Mouse (Mus musculus) regulatory T cell (primary cell): ENCODE results near the gene Mr1.

Source experiments
- in situ Hi-C: fragments of 300-600 bp; cut with MboI, MseI; formaldehyde crosslinking; loops from one replicate; pipeline ENCODE4 v1.15.1; 2025; ENCODE audit warnings: high pct_unique_total_duplicates

Gene Mr1

DNA sequence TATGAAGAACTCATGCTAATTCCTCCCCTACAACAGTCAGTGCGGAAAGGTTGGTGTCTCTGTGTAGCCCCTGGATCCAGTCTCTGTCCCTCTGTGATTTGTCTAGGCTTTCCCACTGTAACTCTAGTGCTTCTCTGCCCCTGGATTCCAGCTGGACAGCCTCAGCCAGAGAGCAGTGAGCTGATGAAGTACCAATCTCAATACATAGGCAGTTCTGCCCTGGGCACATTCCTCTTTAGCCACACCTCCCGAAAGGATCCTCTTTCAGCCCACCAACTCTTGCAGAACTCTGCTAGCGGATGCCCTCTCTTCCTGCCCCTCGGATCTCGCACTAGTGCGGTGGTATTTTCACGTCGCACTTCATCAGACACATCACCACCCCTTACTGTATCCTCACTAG is 11.7 kb downstream of the Mr1 start:
- in situ Hi-C loops: loop anchor here (5.0 to 25.0 kb wide), 2 partner anchors 82 to 1223 kb away; partner anchors contain the start of gene Teddm2

DNA sequence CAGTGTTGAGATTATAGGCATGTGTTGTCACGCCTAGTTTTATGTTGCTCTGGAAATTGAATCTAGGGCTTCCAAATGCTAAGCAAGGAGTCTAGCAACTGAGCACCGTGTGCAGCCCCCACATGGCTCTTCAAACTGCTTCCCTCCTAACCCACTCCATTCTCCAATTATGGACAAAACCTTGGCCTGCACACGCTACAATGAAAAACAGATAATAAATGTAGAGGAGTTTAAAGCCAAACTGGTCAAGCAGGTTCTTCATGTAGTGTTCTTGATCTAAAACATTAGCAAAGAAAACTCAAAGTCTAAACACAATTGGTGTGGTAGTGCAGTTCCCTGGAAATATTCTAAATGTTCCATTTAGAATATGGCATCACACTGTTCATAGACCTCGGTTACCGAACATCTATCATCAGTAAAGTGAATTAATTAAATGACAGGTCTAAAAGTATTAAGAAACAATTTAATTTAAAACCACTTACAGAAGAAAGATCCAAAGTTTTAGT is 19.1 kb downstream of the Mr1 start:
- in situ Hi-C loops: loop anchor here (25.0 kb wide), 1 partner anchor 1215 kb away; the partner anchor contains the start of gene Teddm2

DNA sequence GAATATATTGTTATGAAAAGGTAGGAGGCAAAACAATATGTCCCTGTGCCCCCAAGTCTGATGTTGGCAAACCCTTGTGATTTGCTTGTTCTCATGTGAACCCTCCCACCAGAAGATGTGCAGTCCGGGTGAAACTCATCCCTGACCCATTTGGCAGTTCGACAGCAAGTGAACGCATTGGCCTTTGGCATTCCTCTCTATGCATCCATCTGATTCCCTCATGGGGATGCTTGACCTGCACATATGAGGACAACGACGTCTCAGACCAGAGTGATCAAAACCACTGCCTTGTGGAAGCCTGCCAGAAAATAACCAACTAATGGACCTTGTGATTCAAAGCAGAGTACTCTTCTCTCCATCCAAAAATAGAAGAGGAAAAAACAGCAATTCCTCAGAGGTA is 19.9 kb downstream of the Mr1 start:
- in situ Hi-C loops: loop anchor here (25.0 kb wide), 1 partner anchor 1214 kb away; the partner anchor contains the start of gene Teddm2

DNA sequence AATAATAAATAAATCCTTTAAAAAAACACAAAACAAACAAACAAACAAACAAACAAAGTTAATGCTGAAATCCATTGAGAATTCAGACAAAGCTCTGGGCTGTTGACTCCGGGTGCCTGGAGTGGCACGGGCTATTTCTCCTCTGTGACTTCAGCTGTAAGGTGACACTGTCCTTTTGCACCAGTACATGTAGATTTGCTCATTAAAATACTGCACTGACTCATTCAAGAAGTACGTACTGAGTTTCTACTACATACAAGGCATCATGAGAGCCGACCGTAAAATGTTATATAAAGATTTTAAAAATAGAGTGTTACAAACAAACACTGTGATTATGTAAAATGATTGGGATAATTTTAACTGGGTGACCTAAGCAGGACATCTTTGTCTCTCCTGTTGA is 22.2 kb downstream of the Mr1 start:
- in situ Hi-C loops: no loop called here

DNA sequence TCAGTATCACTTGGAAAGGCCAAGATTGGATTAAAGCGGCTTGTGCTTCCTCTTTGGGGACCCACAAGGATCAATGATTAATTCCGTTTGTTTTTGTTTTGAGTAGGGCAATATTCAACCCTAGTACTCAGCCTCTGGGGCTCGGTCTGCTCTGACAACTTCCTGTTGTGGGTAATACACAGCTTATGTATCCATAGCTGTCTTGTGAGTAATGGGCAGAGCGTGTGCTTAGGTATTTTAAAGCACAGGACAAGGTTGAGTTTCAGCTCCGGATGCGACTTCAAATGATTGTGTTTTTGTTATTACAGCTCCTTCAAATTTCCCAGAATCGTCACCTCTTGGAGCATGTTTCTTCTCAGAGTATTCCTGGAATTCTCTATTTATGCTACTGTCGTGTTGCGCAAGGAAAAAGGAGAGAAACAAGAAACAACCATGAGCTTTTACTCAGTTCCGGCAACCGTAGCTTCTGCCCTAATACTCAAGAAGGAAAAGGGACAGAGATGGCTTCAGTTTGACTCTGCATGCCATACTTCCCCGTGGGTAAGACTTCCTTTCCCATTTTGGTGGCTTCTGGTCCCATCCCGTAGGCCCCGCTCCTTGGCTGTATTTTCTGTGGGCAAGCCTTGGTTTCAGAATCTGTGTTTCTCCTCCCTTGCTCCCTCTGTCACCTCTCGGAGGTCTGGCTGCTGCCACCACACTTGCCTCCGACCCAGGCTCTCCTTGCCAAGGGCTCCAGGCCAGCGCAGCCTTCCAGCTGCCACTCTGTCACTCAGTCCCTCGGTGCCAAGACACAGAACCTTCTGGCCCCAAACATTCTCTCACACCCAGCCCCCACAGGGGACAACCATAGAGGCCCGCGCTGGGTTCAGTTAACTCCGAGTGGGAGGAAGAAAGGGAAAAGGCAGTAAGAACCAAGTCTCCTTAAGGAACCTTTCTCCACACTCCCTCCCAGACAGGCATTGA is 24.4 kb downstream of the Mr1 start:
- in situ Hi-C loops: no loop called here

DNA sequence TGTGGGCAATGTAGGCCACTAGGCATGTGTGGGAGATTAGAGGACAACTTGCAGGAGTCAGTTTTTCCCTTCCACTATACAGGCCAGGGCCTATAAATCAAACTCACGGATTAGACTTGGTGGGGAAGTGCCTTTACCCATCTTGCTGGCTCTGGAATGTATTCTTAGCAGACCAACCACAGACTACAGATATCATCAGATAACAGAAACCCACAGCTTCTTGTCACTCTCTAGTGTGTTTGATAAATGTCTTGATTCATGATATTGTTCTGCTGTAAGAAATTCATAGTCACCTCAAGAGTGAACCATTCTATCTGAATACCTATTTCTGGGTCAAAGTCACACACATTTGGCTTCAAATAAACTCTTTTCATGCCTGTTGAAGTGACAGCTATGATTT is 26.9 kb downstream of the Mr1 start:
- in situ Hi-C loops: no loop called here

DNA sequence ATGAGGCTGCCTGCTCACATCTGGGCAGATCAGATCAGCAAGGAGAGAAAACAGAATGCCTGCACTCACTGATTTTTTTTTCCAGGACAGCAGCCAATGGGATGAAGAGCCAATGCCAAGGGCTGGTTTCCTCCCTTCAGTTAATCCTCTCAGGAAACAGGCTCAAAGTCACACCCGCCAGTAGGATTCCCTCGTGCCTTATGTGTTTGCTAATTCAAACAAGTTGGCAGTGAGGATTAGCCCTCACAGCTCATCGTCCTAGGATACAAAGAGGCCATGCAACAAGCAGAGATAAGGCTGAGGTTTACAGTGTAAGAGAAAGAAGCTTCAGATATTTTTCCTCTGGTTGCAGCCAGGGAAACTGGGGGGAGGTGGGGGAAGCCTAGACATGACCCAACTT is 32.7 kb downstream of the Mr1 start:
- in situ Hi-C loops: no loop called here

DNA sequence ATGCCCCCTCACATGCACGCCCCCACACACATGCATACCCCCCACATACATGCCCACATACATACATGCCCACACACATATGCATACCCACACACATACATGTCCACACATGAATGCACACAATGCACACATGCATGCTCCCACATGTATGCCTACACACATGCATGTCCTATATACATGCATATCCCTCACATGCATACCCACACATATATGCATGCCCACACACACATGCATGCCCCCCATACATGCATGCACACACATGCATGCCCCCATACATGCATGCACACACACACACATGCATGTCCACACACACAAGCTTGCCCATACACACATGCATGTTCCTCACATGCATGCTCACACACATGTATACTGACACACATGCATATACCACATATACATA is 33.7 kb downstream of the Mr1 start:
- in situ Hi-C loops: no loop called here

DNA sequence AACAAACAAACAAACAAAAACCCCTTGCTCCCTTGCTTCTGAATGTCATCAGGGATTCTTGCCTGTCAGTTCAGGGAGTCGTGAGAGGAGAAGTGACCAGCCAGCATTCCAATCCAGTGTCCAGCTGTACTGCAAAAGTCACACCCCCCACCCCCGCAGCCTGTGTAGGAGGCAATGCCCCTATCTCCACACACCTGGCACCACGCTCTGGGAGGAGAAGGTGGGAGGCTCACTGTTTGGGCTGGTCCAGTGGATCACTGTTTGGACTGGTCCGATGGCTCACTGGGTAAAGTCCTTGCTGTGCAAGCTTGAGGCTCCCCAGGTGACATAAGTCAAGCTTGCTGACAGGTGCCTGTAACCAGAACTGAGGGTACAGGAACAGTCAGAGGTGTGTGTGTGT is 34.5 kb downstream of the Mr1 start:
- in situ Hi-C loops: no loop called here

DNA sequence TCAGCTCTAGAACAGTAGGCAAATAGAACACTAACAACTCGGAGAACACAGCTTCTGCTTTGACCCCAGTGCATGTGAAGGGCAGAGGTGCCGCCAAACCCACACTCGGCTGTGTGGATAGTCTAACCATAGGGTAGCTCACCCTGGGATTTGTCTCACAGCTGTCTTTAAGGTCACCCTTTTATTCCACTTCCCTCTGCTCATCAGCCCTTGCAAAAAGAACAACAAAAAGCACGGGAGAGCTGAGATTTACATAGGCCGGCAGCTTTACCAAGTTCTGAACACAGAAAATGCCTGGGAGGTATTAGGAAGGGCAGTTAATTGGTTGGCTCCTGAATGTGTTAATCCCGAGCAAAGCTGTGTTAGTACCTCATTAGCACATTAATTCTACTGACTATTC is 35.1 kb downstream of the Mr1 start:
- in situ Hi-C loops: no loop called here

DNA sequence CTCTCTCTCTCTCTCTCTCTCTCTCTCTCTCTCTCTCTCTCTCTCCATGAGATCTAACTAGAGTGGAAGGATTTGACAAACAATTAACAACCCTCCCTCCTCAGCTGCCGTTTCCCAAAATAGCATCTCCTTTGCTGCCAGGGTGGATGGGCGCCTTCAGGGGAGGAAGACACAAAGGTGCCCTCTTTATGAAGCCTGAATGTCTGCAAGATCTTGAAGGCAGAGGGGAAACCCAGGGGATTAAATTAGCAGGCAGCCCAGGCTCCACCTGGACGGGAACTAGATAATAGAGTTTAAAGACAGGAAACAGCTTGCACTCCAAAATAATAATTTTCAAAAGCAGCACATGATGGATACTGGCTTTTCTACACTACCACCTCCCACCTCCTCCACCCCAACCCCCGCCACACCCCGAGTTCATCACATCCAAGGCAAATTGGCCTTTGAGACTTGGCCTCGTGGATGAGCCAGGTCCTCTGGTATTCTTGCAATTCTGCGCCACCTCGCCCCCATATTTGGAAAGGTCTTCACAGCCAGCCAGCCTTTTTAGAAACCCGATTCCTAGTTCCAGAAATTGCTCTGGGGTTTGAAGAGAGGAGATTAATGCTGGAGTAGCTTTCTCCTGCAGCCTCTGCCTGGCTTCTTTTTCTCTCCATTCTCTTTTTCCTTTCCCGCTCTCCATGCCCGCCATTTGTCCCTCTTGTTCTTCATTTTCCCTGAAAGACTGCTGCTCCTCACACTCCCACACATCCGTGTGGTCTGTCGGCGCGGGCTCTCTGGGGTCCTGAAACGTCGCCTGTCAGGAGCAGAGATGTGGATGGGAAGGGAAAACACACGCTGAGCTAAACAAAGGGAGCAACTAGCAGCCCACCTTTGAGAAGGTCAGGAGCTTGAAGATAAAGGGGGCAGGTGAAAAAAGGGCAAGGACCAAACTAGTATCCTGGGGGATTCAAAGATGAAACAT is 36.9 kb downstream of the Mr1 start:
- in situ Hi-C loops: no loop called here

DNA sequence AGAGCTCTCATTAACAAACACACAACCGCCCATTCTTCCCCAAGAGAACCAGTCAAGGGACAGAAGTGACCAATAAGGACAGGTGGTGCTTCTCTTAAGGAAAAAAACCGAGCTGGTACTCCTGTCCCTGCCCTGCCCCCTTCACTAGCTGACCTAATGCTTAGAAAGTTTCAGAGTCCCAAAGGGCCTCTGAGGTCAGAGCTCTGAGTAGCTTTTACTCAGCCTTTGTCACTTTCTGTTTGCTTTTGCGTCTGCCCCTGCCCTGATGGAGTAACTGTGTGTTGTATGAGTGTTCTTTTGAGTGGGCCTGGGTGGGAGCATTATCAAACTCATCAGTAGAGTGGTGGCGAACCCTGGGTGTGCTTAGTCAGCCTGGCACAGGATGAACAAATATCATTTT is 38.2 kb downstream of the Mr1 start:
- in situ Hi-C loops: no loop called here

DNA sequence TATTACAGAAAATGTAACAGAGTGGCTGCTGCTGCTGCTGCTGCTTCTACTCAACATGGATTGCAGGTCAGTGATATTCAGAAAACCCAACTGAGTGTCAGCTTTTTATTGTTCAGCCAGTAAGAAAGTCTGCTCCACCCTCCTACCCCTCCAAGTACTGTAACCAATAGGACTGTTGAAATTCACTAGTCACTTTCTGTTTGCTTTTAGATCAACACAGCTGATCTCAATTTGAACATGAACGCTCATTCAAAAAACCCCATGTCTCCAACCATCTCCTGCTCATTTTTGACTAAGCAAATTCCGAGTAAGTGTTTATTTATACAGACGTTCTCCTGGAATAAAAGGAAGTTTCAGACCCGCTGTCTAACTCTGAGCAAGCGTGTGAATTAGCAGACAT is 38.8 kb downstream of the Mr1 start:
- in situ Hi-C loops: no loop called here

DNA sequence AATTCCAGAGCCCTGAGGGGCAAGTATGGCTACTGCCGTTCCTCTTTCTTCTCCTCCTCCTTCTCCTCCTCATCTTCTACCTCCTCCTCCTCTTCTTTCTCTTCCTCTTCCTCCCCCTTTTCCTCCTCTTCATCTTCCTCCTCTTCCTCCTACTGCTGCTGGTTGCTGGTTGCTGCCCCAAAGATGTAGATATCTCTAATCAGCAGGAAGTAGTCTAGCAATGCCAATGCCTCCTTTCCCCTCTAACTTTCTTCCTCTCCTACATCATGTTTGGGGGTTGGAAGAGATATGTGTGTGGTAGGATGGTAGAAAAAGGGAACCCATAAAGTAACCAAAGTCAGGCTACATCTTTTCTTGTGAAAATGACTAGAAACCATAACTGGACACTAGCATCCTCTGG is 40.3 kb downstream of the Mr1 start:
- in situ Hi-C loops: no loop called here

DNA sequence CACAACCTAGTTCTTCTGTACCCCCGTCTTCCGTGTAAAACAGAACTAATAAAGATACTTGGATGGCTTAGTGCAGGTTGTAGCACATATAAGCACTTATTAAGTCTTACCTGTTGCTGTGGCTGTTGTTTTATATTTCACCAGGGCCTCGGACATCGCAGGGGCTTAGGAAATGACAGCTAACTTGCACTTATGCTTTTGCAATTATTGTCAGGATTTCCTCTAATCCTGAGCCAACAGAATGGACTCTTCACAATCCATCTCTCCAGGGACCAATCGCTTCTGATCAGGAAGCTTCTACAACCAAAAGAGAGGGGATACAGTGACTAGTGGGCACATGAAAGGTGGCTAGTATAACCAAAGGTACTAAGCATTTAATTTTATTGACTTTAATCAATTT is 42.6 kb downstream of the Mr1 start:
- in situ Hi-C loops: loop anchor here (5.0 kb wide), 1 partner anchor 53 kb away; the partner anchor contains the start of gene Stx6

DNA sequence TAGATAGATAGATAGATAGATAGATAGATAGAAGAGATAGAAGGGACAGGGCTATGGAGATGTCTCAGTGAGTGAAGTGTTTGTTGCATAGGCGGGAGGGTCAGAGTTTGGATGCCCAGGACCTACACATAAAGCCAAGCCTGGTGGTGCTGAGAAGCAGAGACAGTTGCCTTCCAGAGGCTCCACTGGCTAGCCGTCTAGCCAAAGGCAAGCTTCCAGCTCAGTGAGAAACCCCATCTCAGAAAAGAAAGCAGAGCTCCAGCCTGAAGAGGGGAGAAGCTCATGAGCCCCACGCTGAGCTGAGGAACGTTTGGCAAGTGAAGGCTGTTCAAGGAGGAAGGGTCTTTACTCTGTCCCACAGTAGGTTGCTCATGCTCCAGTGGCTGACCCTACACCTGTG is 44.0 kb downstream of the Mr1 start:
- in situ Hi-C loops: loop anchor here (5.0 kb wide), 1 partner anchor 55 kb away; the partner anchor contains the start of gene Stx6

DNA sequence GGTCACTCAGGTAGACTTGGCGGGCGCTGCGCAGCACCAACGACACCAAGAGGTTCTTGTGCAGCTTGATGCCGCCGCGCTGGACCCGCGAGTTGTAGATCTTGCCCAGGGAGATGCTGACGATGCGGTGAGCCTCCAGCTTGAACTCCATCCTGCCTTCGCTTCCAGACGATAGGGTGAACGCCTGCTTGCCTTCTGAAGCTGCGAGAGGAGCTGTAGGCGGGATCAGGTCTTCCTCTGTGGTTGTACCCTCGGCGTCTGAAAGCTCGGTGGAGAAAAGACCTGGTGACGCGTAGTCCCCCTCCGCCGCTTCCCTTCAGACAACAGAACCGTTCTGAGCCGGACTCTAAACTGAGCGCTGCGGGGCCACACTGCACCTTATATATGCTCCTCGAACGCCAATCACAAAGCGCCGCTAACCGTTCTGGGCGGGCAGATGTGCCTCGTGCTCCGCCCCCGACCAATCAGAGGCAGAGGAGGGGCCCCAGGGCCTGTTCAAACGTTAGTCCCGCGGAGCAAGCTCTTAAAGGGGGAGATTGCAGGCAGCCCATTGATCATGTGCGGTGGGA is 47.2 kb downstream of the Mr1 start, which contains the start of gene Ier5:
Gene Ier5, minus strand, starts transcription at position 357 of the 569 bp plus-strand sequence.
- in situ Hi-C loops: no loop called here

DNA sequence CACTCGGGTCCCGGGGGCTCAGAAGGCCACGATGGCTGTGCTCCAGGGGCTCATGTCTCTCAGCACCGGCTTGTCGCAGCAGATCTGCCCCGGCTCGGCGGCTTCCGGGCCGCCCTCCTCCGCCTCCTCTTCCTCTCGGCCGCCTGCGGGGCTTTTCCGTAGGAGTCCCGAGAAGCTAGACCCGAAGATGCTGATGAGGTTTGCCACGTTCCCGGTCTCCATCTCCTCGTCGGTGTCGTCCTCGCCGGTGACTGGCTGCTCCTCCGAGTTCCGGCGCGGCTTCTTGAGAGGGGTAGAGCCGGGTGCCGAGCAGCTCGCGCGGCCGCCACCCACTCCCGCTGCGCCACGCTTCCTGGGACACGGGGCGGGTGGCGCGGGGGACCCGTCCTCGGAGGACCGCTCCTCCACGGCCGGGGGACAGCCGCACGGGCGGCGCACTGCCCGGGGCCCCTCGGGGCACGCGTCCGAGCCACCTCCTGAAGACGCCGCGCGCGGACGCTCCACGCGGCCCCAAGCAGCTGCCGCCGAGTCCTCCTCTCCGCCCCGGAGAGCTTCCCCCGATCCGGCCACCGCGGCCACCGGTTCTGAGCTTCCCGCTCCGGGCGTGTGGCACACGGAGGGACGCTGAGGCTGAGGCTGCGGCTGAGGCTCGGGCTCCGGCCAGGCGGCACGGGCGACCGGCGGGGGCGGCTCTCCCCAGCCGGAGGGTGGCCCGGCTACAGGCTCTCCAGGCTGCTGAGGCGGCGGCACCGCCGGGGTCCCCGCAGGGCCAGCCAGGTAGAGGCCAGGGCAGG is 47.9 kb downstream of the Mr1 start:
- in situ Hi-C loops: no loop called here

DNA sequence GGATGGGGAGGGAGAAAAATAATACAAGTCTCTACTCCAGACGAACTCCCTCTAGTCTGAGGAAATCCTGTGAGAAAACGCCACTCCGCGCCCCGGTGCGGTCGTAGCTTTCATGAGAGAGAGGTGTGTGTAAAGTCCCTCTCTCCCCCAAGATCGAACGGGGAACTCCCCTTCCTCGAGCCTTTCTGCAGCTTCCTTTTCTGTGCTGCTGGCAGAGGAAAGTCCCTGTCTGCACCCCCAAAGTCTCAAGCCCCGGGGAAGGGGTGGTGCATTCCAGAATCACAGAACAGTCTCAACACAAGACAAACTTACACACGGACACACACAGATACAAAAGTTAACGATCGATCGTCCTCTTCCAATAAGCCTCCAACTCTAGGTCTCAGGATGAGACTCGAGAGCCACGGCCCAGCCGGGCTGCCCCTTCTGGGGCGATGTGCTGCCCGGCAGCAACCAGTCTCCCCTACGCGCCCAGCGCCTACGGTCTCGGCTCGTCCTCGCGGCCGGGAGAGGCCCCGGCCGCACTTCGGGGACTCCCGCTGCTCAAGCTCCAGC is 48.6 kb downstream of the Mr1 start:
- in situ Hi-C loops: no loop called here

DNA sequence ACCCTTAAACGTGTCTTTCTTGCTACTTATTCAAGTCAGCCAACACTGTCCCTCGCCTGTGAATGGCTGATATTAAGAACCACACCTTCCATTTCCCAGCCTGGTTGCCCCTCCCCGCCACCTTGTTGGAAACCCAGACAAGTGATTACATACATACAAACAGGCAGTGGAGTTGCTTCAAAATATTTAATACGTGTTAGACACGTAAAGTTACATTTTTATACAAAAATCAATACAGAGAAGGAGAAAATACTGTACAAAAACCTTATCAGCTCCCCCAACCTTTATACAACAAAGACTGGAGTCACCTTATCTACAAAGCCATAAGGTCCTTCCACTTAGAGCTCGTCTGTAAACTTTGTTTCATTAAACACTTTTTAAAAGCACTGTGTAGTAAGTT is 49.3 kb downstream of the Mr1 start:
- in situ Hi-C loops: no loop called here
